In genomic region chr19:4213524-4213974, GRCm38 (mm10) we compare ENCODE assay signal across 8 mouse cellular contexts. TPM values are rescaled to one million over a fixed set of nuclear protein-coding genes. Genes with fewer than 3 reads are reported as not detected.
DNase-seq lines count a peak whose midpoint lies in the region; ATAC-seq and TF ChIP-seq lines count a peak whose summit lies in the region.

No protein-coding gene starts in this region.

- intact Hi-C loops in left cerebral cortex, adult 2 months (cut with DNase I): no loop called here

- WGBS in lung, embryonic 14.5 days: 9% methylated on average over 9 of the region's 9 CpGs
- WGBS in bone marrow, adult 2 months: 13% methylated on average over 9 of the region's 9 CpGs
- WGBS in intestine, postnatal 0 days: 9% methylated on average over 9 of the region's 9 CpGs
- WGBS in lung, postnatal 0 days: 13% methylated on average over 9 of the region's 9 CpGs

- TF ChIP-seq CTCF in lung, embryonic 14.5 days (IDR thresholded peaks at IDR 0.05; ENCODE audit: low read depth): no peak
- no peak for TF ChIP-seq CTCF in bone marrow, adult 2 months (IDR thresholded peaks at IDR 0.05; ENCODE audit: control insufficient read depth, insufficient read depth, low read length)
- TF ChIP-seq CTCF in intestine, postnatal 0 days (IDR thresholded peaks at IDR 0.05; ENCODE audit: low read depth): no peak
- TF ChIP-seq CTCF in lung, postnatal 0 days (IDR thresholded peaks at IDR 0.05): no peak
- no peak for TF ChIP-seq CTCF in left cerebral cortex, adult 2 months (IDR thresholded peaks at IDR 0.05)

- no peaks in the 10 kb centered on the region for H3K36me3 ChIP-seq in lung, embryonic 14.5 days (ENCODE audit: insufficient read depth)
- no peaks in the 10 kb centered on the region for H3K36me3 ChIP-seq in intestine, postnatal 0 days (ENCODE audit: control insufficient read depth, insufficient read depth)
- H3K36me3 ChIP-seq in lung, postnatal 0 days (ENCODE audit: insufficient read depth, low read length): no peaks in the 10 kb centered on the region

- H3K9me3 ChIP-seq in lung, embryonic 14.5 days (ENCODE audit: low read depth, low read length): no peaks in the 10 kb centered on the region
- H3K9me3 ChIP-seq in intestine, postnatal 0 days (ENCODE audit: control insufficient read depth): no peaks in the 10 kb centered on the region
- H3K9me3 ChIP-seq in lung, postnatal 0 days (ENCODE audit: low read length): no peaks in the 10 kb centered on the region

- peak overlapping the region; percentile 96 for H3K4me2 ChIP-seq in lung, embryonic 14.5 days
- H3K4me2 ChIP-seq in intestine, postnatal 0 days (replicated peaks; ENCODE audit: low read depth): peak overlapping the region; percentile 98
- peak overlapping the region; percentile 99 for H3K4me2 ChIP-seq in lung, postnatal 0 days (replicated peaks; ENCODE audit: low read depth, low read length)

- peak; percentile 42 for TF ChIP-seq EP300 in lung, postnatal 0 days (IDR thresholded peaks at IDR 0.05)

- DNase-seq in lung, embryonic 14.5 days: peak; percentile 50
- no peak for DNase-seq in lung, postnatal 36 days
- DNase-seq in lung, postnatal 0 days (ENCODE audit: low spot score): peak; percentile 88
- no peak for DNase-seq in left cerebral cortex, adult 2 months (ENCODE audit: extremely low spot score in 1 of 2, low spot score in 2 of 2)
- DNase-seq in layer of hippocampus, adult 9-11 months: no peak

- peak overlapping the region; percentile 85 for H3K4me3 ChIP-seq in lung, embryonic 14.5 days (ENCODE audit: low read depth, low read length)
- peak overlapping the region; percentile 15 for H3K4me3 ChIP-seq in bone marrow, adult 2 months (replicated peaks; ENCODE audit: control insufficient read depth, low read depth, low read length)
- H3K4me3 ChIP-seq in intestine, postnatal 0 days (ENCODE audit: low read depth, low read length): peak overlapping the region; percentile 75
- peak overlapping the region; percentile 79; the same call in 1 of the 2 replicates for H3K4me3 ChIP-seq in lung, postnatal 0 days (ENCODE audit: low read depth, low read length)
- no peak overlapping the region for H3K4me3 ChIP-seq in left cerebral cortex, adult 2 months

- H3K4me1 ChIP-seq in lung, embryonic 14.5 days (ENCODE audit: insufficient read depth): peaks cover 23% of the 10 kb centered on the region
- H3K4me1 ChIP-seq in bone marrow, adult 2 months (ENCODE audit: control insufficient read depth, insufficient read depth, low read length): peaks cover 5% of the 10 kb centered on the region
- H3K4me1 ChIP-seq in intestine, postnatal 0 days (replicated peaks; ENCODE audit: control insufficient read depth, insufficient read depth, low read length): peaks cover 3% of the 10 kb centered on the region; the same call in 1 of the 2 replicates
- H3K4me1 ChIP-seq in lung, postnatal 0 days (ENCODE audit: insufficient read depth, low read depth, low read length): peaks cover 21% of the 10 kb centered on the region

- peak overlapping the region; percentile 88 for H3K27ac ChIP-seq in lung, embryonic 14.5 days (ENCODE audit: low read depth)
- peak overlapping the region; percentile 49; the same call in 1 of the 2 replicates for H3K27ac ChIP-seq in bone marrow, adult 2 months (ENCODE audit: control insufficient read depth, insufficient read depth, low read depth, low read length, poor library complexity)
- H3K27ac ChIP-seq in intestine, postnatal 0 days (ENCODE audit: low read depth, low read length): peak overlapping the region; percentile 82; the same call in 1 of the 2 replicates
- H3K27ac ChIP-seq in lung, postnatal 0 days (ENCODE audit: low read length): peak overlapping the region; percentile 90
- no peak overlapping the region for H3K27ac ChIP-seq in left cerebral cortex, adult 2 months

- H3K9ac ChIP-seq in lung, embryonic 14.5 days: peak overlapping the region; percentile 89
- no peak overlapping the region for H3K9ac ChIP-seq in intestine, postnatal 0 days (ENCODE audit: low read depth, low read length)
- peak overlapping the region; percentile 90; the same call in 1 of the 2 replicates for H3K9ac ChIP-seq in lung, postnatal 0 days (replicated peaks; ENCODE audit: low read depth)

- ATAC-seq in lung, embryonic 14.5 days (ENCODE audit: insufficient read depth): no peak; the same call in 1 of the 2 replicates
- 0 out of 2 replicates have a peak, but pooled peaks have one; percentile 12 for ATAC-seq in intestine, postnatal 0 days
- ATAC-seq in lung, postnatal 0 days: peak; percentile 68
- ATAC-seq in frontal cortex, adult (ENCODE audit: low TSS enrichment): no peak

- no peak for TF ChIP-seq POLR2A in bone marrow, adult 2 months (IDR thresholded peaks at IDR 0.05; ENCODE audit: borderline replicate concordance, control insufficient read depth, low read depth, low read length)

- H3K27me3 ChIP-seq in lung, embryonic 14.5 days (ENCODE audit: insufficient read depth, low read length): 0 out of 2 replicates have a peak, but pooled peaks cover 6% of the 10 kb centered on the region
- H3K27me3 ChIP-seq in intestine, postnatal 0 days (replicated peaks; ENCODE audit: control insufficient read depth, insufficient read depth, low read length): no peaks in the 10 kb centered on the region
- no peaks in the 10 kb centered on the region for H3K27me3 ChIP-seq in lung, postnatal 0 days (replicated peaks; ENCODE audit: insufficient read depth, low read length)

RNA-seq across cellular contexts. Expression of gene Clcf1, which starts 0.5 kb away (rescaled TPM):
- 4.4 and 5.0 TPM in 2 replicates for polyA plus RNA-seq in lung, embryonic 14.5 days (2014; fragmentation: Nextera tagmentation; extraction: Ambion mirVana)
- polyA plus RNA-seq in bone marrow, adult 2 months (2011; ENCODE audit: insufficient read depth, insufficient read length, low replicate concordance, missing spikeins): 10.3 and 25.4 TPM in 2 replicates
- 2.4 and 2.5 TPM in 2 replicates for polyA plus RNA-seq in intestine, postnatal 0 days (2015; fragmentation: Nextera tagmentation; extraction: Ambion mirVana)
- 7.6 and 8.0 TPM in 2 replicates for polyA plus RNA-seq in lung, postnatal 0 days (2015; fragmentation: Nextera tagmentation; extraction: Ambion mirVana)
- total RNA-seq in left cerebral cortex, adult 2 months (2021): 1 to 10 TPM; 1.3 to 2.1 TPM

RNA-seq across cellular contexts. Expression of gene AC109138.7, which starts 0.6 kb away (rescaled TPM):
- not detected in 2 replicates for polyA plus RNA-seq in lung, embryonic 14.5 days (2014; fragmentation: Nextera tagmentation; extraction: Ambion mirVana)
- not detected in 2 replicates for polyA plus RNA-seq in bone marrow, adult 2 months (2011; ENCODE audit: insufficient read depth, insufficient read length, low replicate concordance, missing spikeins)
- polyA plus RNA-seq in intestine, postnatal 0 days (2015; fragmentation: Nextera tagmentation; extraction: Ambion mirVana): not detected in 2 replicates
- polyA plus RNA-seq in lung, postnatal 0 days (2015; fragmentation: Nextera tagmentation; extraction: Ambion mirVana): not detected in 2 replicates
- not detected for total RNA-seq in left cerebral cortex, adult 2 months (2021)

RNA-seq across cellular contexts. Expression of gene Rad9a, which starts 12.1 kb away (rescaled TPM):
- 42.1 and 47.4 TPM in 2 replicates for polyA plus RNA-seq in lung, embryonic 14.5 days (2014; fragmentation: Nextera tagmentation; extraction: Ambion mirVana)
- polyA plus RNA-seq in bone marrow, adult 2 months (2011; ENCODE audit: insufficient read depth, insufficient read length, low replicate concordance, missing spikeins): 24.2 and 39.8 TPM in 2 replicates
- 12.3 and 13.5 TPM in 2 replicates for polyA plus RNA-seq in intestine, postnatal 0 days (2015; fragmentation: Nextera tagmentation; extraction: Ambion mirVana)
- 14.1 and 14.3 TPM in 2 replicates for polyA plus RNA-seq in lung, postnatal 0 days (2015; fragmentation: Nextera tagmentation; extraction: Ambion mirVana)
- 10 to 100 TPM in 1 of 2 experiments, 1 to 10 TPM in 1; 8.7 to 10.1 TPM for total RNA-seq in left cerebral cortex, adult 2 months (2021)

RNA-seq across cellular contexts. Expression of gene Pold4, which starts 18.1 kb away (rescaled TPM):
- 22.6 and 22.8 TPM in 2 replicates for polyA plus RNA-seq in lung, embryonic 14.5 days (2014; fragmentation: Nextera tagmentation; extraction: Ambion mirVana)
- 31.7 and 54.7 TPM in 2 replicates for polyA plus RNA-seq in bone marrow, adult 2 months (2011; ENCODE audit: insufficient read depth, insufficient read length, low replicate concordance, missing spikeins)
- polyA plus RNA-seq in intestine, postnatal 0 days (2015; fragmentation: Nextera tagmentation; extraction: Ambion mirVana): 81.5 and 87.8 TPM in 2 replicates
- polyA plus RNA-seq in lung, postnatal 0 days (2015; fragmentation: Nextera tagmentation; extraction: Ambion mirVana): 58.6 and 63.6 TPM in 2 replicates
- 10 to 100 TPM; 15.4 to 17.6 TPM for total RNA-seq in left cerebral cortex, adult 2 months (2021)

RNA-seq across cellular contexts. Expression of gene Ppp1ca, which starts 21.7 kb away (rescaled TPM):
- 960 and 994 TPM in 2 replicates for polyA plus RNA-seq in lung, embryonic 14.5 days (2014; fragmentation: Nextera tagmentation; extraction: Ambion mirVana)
- 121 and 204 TPM in 2 replicates for polyA plus RNA-seq in bone marrow, adult 2 months (2011; ENCODE audit: insufficient read depth, insufficient read length, low replicate concordance, missing spikeins)
- 370 and 382 TPM in 2 replicates for polyA plus RNA-seq in intestine, postnatal 0 days (2015; fragmentation: Nextera tagmentation; extraction: Ambion mirVana)
- polyA plus RNA-seq in lung, postnatal 0 days (2015; fragmentation: Nextera tagmentation; extraction: Ambion mirVana): 619 and 631 TPM in 2 replicates
- 100 to 1,000 TPM; 293 to 306 TPM for total RNA-seq in left cerebral cortex, adult 2 months (2021)

Comparison
In these comparisons a context has a peak if more than half of its experiments do, and no peak if none do; other contexts are left out.
1. ATAC-seq: peak in intestine, postnatal 0 days (single experiment) and lung, postnatal 0 days (single experiment); none in lung, embryonic 14.5 days (single experiment) and frontal cortex, adult (single experiment).
2. DNase-seq: peak in lung, embryonic 14.5 days (single experiment) and lung, postnatal 0 days (single experiment); none in lung, postnatal 36 days (single experiment), left cerebral cortex, adult 2 months (0 of 2) and layer of hippocampus, adult 9-11 months (single experiment).
3. Peak in every context shown above with its lines, with median percentiles within 50 percentile points of each other: H3K4me2 ChIP-seq.